In genomic region chr6:117166581-117167425, GRCm38 (mm10) we compare ENCODE assay signal across 8 mouse cellular contexts. TPM values are rescaled to one million over a fixed set of nuclear protein-coding genes. Genes with fewer than 3 reads are reported as not detected.
DNase-seq lines count a peak whose midpoint lies in the region; ATAC-seq and TF ChIP-seq lines count a peak whose summit lies in the region.

No protein-coding gene starts in this region.

- no peaks in the 10 kb centered on the region for H3K36me3 ChIP-seq in hindbrain, embryonic 10.5 days
- H3K36me3 ChIP-seq in lung, embryonic 14.5 days (ENCODE audit: insufficient read depth) = no peaks in the 10 kb centered on the region

- ATAC-seq in lung, embryonic 14.5 days (ENCODE audit: insufficient read depth) = peak; percentile 62; the same call in 1 of the 2 replicates

- peak; percentile 82 for TF ChIP-seq CTCF in lung, embryonic 14.5 days (IDR thresholded peaks at IDR 0.05; ENCODE audit: low read depth)

- H3K4me3 ChIP-seq in hindbrain, embryonic 10.5 days = peak overlapping the region; percentile 71
- no peak overlapping the region; the same call in 1 of the 2 replicates for H3K4me3 ChIP-seq in lung, embryonic 14.5 days (ENCODE audit: low read depth, low read length)

- peaks cover 39% of the 10 kb centered on the region for H3K4me1 ChIP-seq in hindbrain, embryonic 10.5 days (replicated peaks)
- peaks cover 3% of the 10 kb centered on the region; the same call in 1 of the 2 replicates for H3K4me1 ChIP-seq in lung, embryonic 14.5 days (ENCODE audit: insufficient read depth)

- H3K4me2 ChIP-seq in lung, embryonic 14.5 days = peak overlapping the region; percentile 87

- H3K9me3 ChIP-seq in hindbrain, embryonic 10.5 days = no peaks in the 10 kb centered on the region
- H3K9me3 ChIP-seq in lung, embryonic 14.5 days (ENCODE audit: low read depth, low read length) = no peaks in the 10 kb centered on the region

- H3K9ac ChIP-seq in lung, embryonic 14.5 days = no peak overlapping the region

- under 1% methylated on average over 16 of the region's 16 CpGs for WGBS in hindbrain, embryonic 10.5 days
- WGBS in lung, embryonic 14.5 days = 2% methylated on average over 16 of the region's 16 CpGs

- DNase-seq in MN1 (ENCODE audit: low spot score) = peak; percentile 75
- DNase-seq in cerebellum, adult 8-10 months = peak; percentile 71
- peak; percentile 80 to 94 for DNase-seq in frontal cortex, adult 2 months (ENCODE audit: extremely low spot score in 1 of 2, low spot score in 1 of 2)
- DNase-seq in hindbrain, embryonic 10.5 days (ENCODE audit: low spot score) = peak; percentile 89
- DNase-seq in layer of hippocampus, adult 9-10 months (ENCODE audit: low spot score) = peak; percentile 80
- peak; percentile 96 for DNase-seq in lung, embryonic 14.5 days
- DNase-seq in ovary, postnatal 36 days (ENCODE audit: low spot score) = peak; percentile 82
- DNase-seq in urinary bladder, postnatal 10 days (ENCODE audit: low spot score) = peak; percentile 64

- peaks cover 62% of the 10 kb centered on the region for H3K27me3 ChIP-seq in hindbrain, embryonic 10.5 days (ENCODE audit: insufficient read depth, poor library complexity, severe bottlenecking)
- peaks cover 33% of the 10 kb centered on the region for H3K27me3 ChIP-seq in lung, embryonic 14.5 days (ENCODE audit: insufficient read depth, low read length)

- H3K27ac ChIP-seq in hindbrain, embryonic 10.5 days = no peak overlapping the region
- no peak overlapping the region for H3K27ac ChIP-seq in lung, embryonic 14.5 days (ENCODE audit: low read depth)

RNA-seq across cellular contexts. Expression of gene Cxcl12, which starts 1.5 kb away (rescaled TPM):
- polyA plus RNA-seq in frontal cortex, adult 2 months (2012; rRNA removed) = 59.3 and 66.9 TPM in 2 replicates
- 63.6 and 67.1 TPM in 2 replicates for polyA plus RNA-seq in hindbrain, embryonic 10.5 days (2016; fragmentation: Nextera tagmentation; extraction: Ambion mirVana)
- polyA plus RNA-seq in lung, embryonic 14.5 days (2014; fragmentation: Nextera tagmentation; extraction: Ambion mirVana) = 87.4 and 91.0 TPM in 2 replicates
